Mouse (Mus musculus) monocyte, adult 5-6 weeks (primary cell): ENCODE measurements around the gene Lipo1. TPM values are rescaled to one million over a fixed set of nuclear protein-coding genes. Genes with fewer than 3 reads are reported as not detected.
"Not testable (repeated sequence)": the region's sequence is repeated elsewhere in the genome, so short reads cannot be mapped to it uniquely, and the experiment has no call there.

Source experiments
- ATAC-seq: fragments of 153-309, 156-312 bp; replicated peaks from 2 replicates; pipeline ENCODE4 v1.8.0; 2017; ENCODE audit warnings: mild to moderate bottlenecking; ENCODE audit not compliant: low TSS enrichment, insufficient number of reproducible peaks, severe bottlenecking, poor library complexity, low FRiP score
- total RNA-seq: library from RNA; stranded (forward); fragments of 200-1000, 200-491, 200-594 nt; gene quantifications from 3 replicates; pipeline ENCODE4 v1.2.3, GENCODE M21; 2017

The Lipo1 gene
- total RNA-seq, result not detected in 3 replicates

DNA sequence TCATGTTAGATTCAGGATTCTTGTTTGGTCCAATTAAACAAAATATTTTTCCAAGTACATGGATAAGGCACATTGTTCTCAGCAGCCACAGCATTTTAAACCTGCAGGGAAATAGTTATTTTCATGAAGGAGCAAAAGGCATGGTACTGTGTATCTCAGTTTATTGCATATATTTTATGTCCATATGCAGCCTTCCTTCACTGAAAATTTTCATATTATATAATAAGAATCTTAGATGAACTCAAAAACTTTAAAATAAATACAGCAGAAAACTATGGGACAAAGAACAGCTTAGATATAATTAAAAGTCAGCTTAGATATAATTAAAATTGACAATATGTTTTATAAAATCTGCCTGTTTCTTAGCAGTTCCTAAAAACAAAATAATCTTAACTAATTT, at the start of gene Lipo1:
Gene Lipo1 (minus strand): TSS at position 101 of the 400 bp plus-strand sequence.
- ATAC-seq, result not testable (repeated sequence)

- ATAC-seq, result no peak
Observed at GRCm38 (mm10) chr19:33786576-33787277, 532 bp downstream of the Lipo1 start.

GRCm38 (mm10) chr19:33761287-33762086, 25.8 kb downstream of the Lipo1 start, which contains the start of gene Lipo3:
Gene Lipo3 (minus strand): TSS chr19:33761951.
- peak; percentile 66 for ATAC-seq

- ATAC-seq, result not testable (repeated sequence)
Observed at GRCm38 (mm10) chr19:33751259-33751658, 36.0 kb downstream of the Lipo1 start, which contains the start of gene Lipo2. Gene Lipo2 (minus strand): TSS chr19:33751359.

Other genes starting within 250 kb of the Lipo1 start
- not detected in 3 replicates for gene Gm8978, start 162.2 kb downstream of the Lipo1 start, total RNA-seq
- gene Lipo2, start 36.1 kb downstream of the Lipo1 start, total RNA-seq, result not detected in 3 replicates
- 3.5 to 9.6 TPM (median 5.6 TPM) in 3 replicates for gene Lipo3, start 25.5 kb downstream of the Lipo1 start, total RNA-seq
- not detected in 3 replicates for gene Lipf, start 173.7 kb upstream of the Lipo1 start, total RNA-seq
- not detected in 3 replicates for gene Lipk, start 220.8 kb upstream of the Lipo1 start, total RNA-seq